Mouse (Mus musculus) thymus, adult 2 months (tissue): Measurements from ENCODE around the gene Snw1.
"Not testable (repeated sequence)": the region's sequence is repeated elsewhere in the genome, so short reads cannot be mapped to it uniquely, and the experiment has no call there.

Experiments used
- CTCF ChIP-seq: fragments of 200-500 bp; IDR thresholded peaks from 2 replicates; pipeline ENCODE4 v1.5.1; 2012; ENCODE audit warnings: mild to moderate bottlenecking, control low read depth, low read length, moderate library complexity, borderline replicate concordance; ENCODE audit not compliant: control insufficient read depth, poor library complexity, insufficient read depth; ENCODE audit errors: extremely low read depth
- POLR2A ChIP-seq: fragments of 200-500 bp; IDR thresholded peaks from 2 replicates; pipeline ENCODE4 v1.6.1; 2012; ENCODE audit warnings: mild to moderate bottlenecking, low read length, control low read depth, moderate library complexity; ENCODE audit not compliant: control insufficient read depth, poor library complexity, insufficient read depth; ENCODE audit errors: extremely low read depth

DNA sequence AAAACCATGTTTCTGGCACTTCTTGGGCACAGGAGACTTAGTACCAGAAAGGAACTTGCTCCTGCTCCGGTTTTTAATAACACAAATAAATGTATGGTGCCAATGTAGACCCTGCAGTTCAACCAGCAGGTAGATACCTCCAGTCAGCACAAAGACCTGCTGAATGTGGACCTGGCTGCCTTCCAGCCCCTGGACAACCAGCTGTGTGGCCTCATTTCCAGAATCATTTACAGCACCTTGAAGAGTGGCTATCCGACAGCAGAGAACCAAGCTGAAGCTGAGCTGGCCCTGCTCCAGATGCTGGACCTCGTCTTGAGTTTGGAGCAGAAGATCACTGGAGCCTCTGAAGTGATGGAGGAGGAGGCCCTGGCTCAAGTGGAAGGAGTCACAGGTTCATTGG lies 47.5 kb upstream of the Snw1 start:
- not testable (repeated sequence) for TF ChIP-seq CTCF, POLR2A
